Mouse (Mus musculus) MEL (cell line): ENCODE data around the gene Lgi1.

Source experiments
- CTCF ChIP-seq, 3 experiments: IDR thresholded peaks in 2 of 3; conservative IDR thresholded peaks in 1 of 3; 2 replicates each; pipeline ENCODE4 v1.5.1; 2011 to 2012; ENCODE audit warnings: low read length in 3 of 3, low read depth in 2 of 3, mild to moderate bottlenecking in 2 of 3, improper control_type of control experiment in 1 of 3, inconsistent platforms in 1 of 3, mixed read lengths in 1 of 3, moderate library complexity in 1 of 3; ENCODE audit not compliant: control insufficient read depth in 1 of 3, insufficient read depth in 1 of 3, poor library complexity in 1 of 3, severe bottlenecking in 1 of 3
- EP300 ChIP-seq, 2 experiments: IDR thresholded peaks; 2 replicates each; pipeline ENCODE4 v1.6.1; 2011; ENCODE audit warnings: improper control_type of control experiment in 2 of 2, low read length in 2 of 2, low read depth in 1 of 2, mild to moderate bottlenecking in 1 of 2
- GABPA ChIP-seq: IDR thresholded peaks from 2 replicates; pipeline ENCODE4 v1.6.1; 2012; ENCODE audit warnings: low read depth, mild to moderate bottlenecking, inconsistent platforms, low read length, improper control_type of control experiment, moderate library complexity
- JUND ChIP-seq: IDR thresholded peaks from 2 replicates; pipeline ENCODE4 v1.6.1; 2011; ENCODE audit warnings: low read depth, mild to moderate bottlenecking, improper control_type of control experiment, low read length
- MAX ChIP-seq: IDR thresholded peaks from 2 replicates; pipeline ENCODE4 v1.6.1; 2011; ENCODE audit warnings: low read length, improper control_type of control experiment
- NRF1 ChIP-seq: IDR thresholded peaks from 2 replicates; pipeline ENCODE4 v1.6.1; 2014; ENCODE audit warnings: low read depth, mild to moderate bottlenecking, inconsistent platforms, low read length, improper control_type of control experiment, moderate library complexity; ENCODE audit not compliant: poor library complexity, insufficient read depth, severe bottlenecking
- POLR2A ChIP-seq, 2 experiments: IDR thresholded peaks; 2 replicates each; pipeline ENCODE4 v1.6.1; 2011 to 2012; ENCODE audit warnings: low read length in 2 of 2, mild to moderate bottlenecking in 2 of 2, control low read depth in 1 of 2, improper control_type of control experiment in 1 of 2, low read depth in 1 of 2, moderate library complexity in 1 of 2; ENCODE audit not compliant: control insufficient read depth in 1 of 2, insufficient read depth in 1 of 2, poor library complexity in 1 of 2
- POLR2AphosphoS2 ChIP-seq: IDR thresholded peaks from 2 replicates; pipeline ENCODE4 v1.6.1; 2011; ENCODE audit warnings: low read length, improper control_type of control experiment

DNA sequence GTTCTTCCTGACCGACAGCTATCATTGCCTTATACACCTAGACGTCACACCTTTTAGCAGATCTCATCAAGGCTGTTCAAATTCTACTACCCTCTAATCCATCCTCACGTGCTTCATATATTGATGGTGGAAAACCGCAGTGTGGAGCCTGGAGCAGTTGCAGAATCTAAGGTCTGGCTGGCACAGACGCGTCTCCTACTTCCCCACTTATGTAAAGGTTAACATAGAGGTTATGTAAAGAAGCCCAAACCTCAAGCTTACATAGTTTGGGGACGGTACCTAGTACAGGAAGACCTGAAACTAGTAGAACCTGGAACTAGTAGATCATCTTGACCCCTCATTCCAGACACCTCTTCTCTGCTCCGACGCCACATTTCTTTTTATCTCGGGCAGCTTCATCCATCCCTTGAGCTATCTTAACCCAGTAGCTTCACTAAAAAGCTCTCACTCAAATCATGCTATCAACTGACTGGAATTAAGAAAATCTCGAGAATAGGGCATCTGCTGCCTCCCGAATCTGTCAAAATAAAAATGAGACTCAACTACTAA, 40.9 kb upstream of the Lgi1 start:
- TF ChIP-seq NRF1 (no peak), GABPA (no peak), POLR2A (IDR thresholded peaks at IDR 0.05; ENCODE audit: control insufficient read depth in 1 of 2, insufficient read depth in 1 of 2, low read depth in 1 of 2, low read length in 2 of 2, poor library complexity in 1 of 2) (no peak), CTCF (IDR thresholded peaks at IDR 0.05 in 2 of 3, conservative IDR thresholded peaks at IDR 0.05 in 1 of 3; ENCODE audit: control insufficient read depth in 1 of 3, insufficient read depth in 1 of 3, low read depth in 2 of 3, low read length in 3 of 3, poor library complexity in 1 of 3, severe bottlenecking in 1 of 3) (no peak), POLR2AphosphoS2 (no peak), EP300 (IDR thresholded peaks at IDR 0.05; ENCODE audit: low read depth in 1 of 2, low read length in 2 of 2) (no peak), JUND (no peak), MAX (no peak)
